Mouse (Mus musculus) gastrocnemius, adult 2 months (tissue): ENCODE results near the gene Tram1l1. TPM values are rescaled to one million over a fixed set of nuclear protein-coding genes. Genes with fewer than 3 reads are reported as not detected.
"Not testable (repeated sequence)": the region's sequence is repeated elsewhere in the genome, so short reads cannot be mapped to it uniquely, and the experiment has no call there.

Experiments
- DNase-seq: peaks from one replicate; pipeline ENCODE4 v3.0.0; 2022
- H3K27ac ChIP-seq: fragments of 200-600 bp; 2 replicates; pipeline ENCODE4 v1.8.1; 2022; ENCODE audit warnings: mild to moderate bottlenecking
- H3K4me3 ChIP-seq: fragments of 200-600 bp; 2 replicates; pipeline ENCODE4 v1.8.1; 2022; ENCODE audit warnings: mild to moderate bottlenecking, moderate library complexity
- CTCF ChIP-seq: fragments of 200-600 bp; IDR thresholded peaks from 2 replicates; pipeline ENCODE4 v1.8.1; 2022; ENCODE audit warnings: antibody characterized with exemption, mild to moderate bottlenecking, moderate library complexity
- intact Hi-C: fragments of 180-260 bp; cut with DNase I; formaldehyde crosslinking; loops from one replicate; pipeline ENCODE4 v1.15.1; 2025
- long read RNA-seq, 2 experiments: library from polyadenylated mRNA; stranded (forward); transcript quantifications; one replicate each; pipeline ENCODE4 v2.0.0; 2021
- total RNA-seq, 2 experiments: library from RNA; stranded (reverse); gene quantifications; 2 replicates each; pipeline ENCODE4 v1.2.3; 2021

Tram1l1 gene
- total RNA-seq = not detected
- long read RNA-seq, experiment 1 = 0 reads
- long read RNA-seq, experiment 2 = 0 reads

DNA sequence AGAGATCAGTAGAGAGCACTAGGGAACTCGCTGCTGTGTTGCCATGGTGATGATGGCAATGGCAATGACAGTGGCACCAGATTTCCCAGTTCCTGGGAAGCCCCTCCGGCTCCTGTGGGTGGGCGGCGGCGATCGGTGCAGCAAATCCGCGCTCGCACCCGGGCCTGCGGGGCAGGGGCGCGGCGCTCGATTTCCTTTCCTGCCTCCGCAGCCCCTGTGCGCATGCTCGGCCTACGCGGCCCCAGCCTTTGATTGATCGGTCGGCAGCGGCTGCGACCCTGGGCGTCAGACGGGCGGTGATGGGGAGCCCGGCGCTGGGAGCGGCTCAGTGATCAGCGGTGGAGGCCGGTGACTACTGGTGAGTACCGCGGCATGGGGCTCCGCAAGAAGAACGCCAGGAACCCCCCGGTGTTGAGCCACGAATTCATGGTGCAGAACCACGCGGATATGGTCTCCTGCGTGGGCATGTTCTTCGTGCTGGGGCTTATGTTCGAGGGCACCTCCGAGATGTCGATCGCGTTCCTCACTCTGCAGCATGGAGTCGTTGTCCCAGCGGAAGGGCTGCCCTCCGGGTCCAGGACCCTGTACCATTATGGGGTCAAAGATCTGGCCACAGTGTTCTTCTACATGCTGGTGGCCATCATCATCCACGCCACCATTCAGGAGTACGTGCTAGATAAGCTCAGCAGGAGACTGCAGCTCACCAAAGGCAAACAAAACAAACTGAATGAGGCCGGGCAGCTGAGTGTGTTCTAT is at the start of gene Tram1l1:
TSS of gene Tram1l1 (plus strand) at position 35 of the 756 bp plus-strand sequence.
- DNase-seq = peak; percentile 17
- TF ChIP-seq CTCF = no peak
- intact Hi-C loops = no loop called here
- Histone ChIP-seq H3K4me3 (peak within 1 kb of the TSS; percentile 73), H3K27ac (no peak within 1 kb of the TSS)

DNA sequence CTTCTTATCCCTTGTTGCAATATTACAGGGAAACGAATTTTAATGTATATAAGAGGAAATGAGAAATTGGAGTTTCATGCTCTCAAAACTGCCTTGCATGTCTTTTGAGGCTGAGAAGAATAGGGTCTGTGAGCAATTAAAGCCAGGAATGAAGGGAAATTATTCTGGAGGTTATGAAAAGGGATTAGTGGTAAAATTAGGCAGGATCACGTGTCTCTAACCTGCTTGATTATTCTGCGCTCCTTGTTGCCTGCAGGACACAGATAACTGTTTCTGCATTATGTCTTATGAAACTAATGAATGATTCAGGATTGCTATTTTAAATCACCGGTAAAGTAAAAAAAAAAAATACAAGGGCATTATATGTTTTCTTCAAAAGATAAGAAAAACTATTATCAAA is 49.4 kb upstream of the Tram1l1 start:
- H3K4me3 ChIP-seq = no peak overlapping the region
- intact Hi-C loops = no loop called here
- no peak for TF ChIP-seq CTCF
- H3K27ac ChIP-seq = no peak overlapping the region
- no peak for DNase-seq

DNA sequence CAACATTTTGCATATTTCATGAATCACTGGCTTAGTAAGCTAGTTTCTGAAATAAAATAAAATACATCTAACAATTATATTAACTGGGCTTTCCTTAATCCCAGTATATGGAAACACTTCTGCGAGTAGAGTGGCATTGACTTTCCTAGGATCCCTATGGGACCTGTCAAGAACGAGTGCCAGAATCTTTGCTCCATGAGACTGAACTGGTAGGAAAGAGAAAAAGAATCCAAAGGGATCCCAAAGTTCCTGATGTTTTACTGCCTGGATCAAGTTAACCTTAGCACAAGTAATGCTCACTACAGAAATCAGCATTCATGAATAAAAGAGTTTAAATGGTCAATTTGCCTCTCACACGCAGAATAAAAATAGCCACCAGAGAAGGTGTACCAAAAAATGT is 49.0 kb upstream of the Tram1l1 start:
- intact Hi-C loops = no loop called here
- no peak overlapping the region for H3K4me3 ChIP-seq
- DNase-seq = no peak
- TF ChIP-seq CTCF = no peak
- H3K27ac ChIP-seq = no peak overlapping the region

DNA sequence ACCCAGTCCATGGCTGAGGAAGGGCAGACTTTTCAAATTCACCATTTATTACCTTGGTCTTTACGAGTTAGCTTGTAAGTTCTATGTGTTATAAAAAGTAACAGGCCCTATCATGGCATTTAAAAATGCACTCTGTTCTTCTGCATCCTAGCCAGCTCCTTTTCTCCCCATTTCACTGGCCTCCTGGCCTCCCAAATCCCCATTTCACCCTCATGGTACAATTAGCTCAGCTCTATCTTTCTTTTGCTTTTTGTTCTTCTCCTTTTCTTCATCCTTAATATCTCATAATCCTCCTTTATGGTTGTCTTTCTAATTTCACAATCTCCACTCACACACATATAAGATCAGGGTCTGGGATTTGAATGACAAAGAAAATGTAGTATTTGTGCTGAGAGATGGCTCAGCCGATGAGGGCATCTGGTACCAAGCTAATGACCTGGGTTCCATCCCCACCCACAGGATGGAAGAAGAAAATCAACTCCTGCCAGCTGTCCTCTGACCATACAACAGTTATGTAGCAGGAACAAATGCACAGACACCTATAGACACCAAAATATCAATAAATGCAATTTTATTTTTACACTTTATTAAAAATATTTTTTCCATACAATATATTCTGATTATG is 48.1 kb upstream of the Tram1l1 start:
- DNase-seq = no peak
- TF ChIP-seq CTCF = no peak
- Histone ChIP-seq H3K4me3 (no peak overlapping the region), H3K27ac (no peak overlapping the region)
- intact Hi-C loops = no loop called here

DNA sequence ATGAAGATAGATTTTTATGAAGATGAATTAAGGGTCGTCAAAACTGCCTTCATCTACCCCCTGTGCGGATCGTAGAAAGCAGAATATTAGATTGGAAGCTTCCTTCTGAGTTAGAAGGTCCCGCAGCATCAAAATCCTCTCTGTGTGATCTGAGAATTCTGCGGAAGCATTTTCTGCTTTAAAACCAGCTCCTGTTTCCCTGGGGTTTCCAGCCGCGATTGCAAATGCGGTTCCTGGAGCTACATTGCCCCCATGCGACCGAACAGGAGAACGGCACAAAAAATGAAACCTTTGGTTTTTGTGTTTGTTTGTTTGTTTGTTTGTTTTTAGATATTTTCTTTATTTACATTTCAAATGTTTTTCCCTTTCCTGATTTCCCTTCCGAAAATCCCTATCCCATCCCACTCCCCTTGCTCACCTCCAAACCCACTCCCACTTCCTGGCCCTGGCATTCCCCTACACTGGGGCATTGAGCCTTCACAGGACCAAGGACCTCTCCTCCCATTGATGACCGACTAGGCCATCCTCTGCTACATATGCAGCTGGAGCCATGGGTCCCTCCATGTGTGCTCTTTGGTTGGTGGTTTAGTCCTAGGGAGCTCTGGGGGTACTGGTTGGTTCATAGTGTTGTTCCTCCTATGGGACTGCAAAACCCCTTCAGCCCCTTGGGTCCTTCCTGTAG is 45.6 kb upstream of the Tram1l1 start:
- 0 out of 2 replicates have a peak overlapping the region, but pooled peaks have one; percentile 29 for H3K4me3 ChIP-seq
- TF ChIP-seq CTCF = peak; percentile 70
- intact Hi-C loops = loop anchor here (2.0 kb wide), 1 partner anchor 758 kb away; no protein-coding TSS in a partner anchor
- DNase-seq = peak; percentile 21
- not testable (repeated sequence) for H3K27ac ChIP-seq

DNA sequence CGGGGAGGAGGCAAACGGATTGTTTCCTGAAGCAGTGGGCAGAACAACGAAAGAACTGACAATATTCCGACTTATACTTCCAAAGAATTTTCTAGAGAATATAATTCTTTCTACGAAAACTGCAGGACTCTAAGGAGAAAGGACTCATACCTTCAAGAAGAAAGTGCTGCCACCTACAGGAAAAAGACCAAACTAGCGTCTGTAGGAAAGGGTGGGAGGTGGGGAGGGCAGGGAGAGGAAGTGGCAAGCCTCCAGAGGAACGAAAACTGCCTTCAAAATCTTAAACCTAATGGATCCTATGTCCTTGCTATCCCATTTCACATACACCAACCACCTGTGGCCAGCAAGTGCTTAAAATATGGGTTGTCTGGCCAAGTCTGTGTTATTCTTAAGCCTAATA is 31.7 kb upstream of the Tram1l1 start:
- H3K27ac ChIP-seq, H3K4me3 ChIP-seq, DNase-seq, intact Hi-C loops: not testable (repeated sequence)

DNA sequence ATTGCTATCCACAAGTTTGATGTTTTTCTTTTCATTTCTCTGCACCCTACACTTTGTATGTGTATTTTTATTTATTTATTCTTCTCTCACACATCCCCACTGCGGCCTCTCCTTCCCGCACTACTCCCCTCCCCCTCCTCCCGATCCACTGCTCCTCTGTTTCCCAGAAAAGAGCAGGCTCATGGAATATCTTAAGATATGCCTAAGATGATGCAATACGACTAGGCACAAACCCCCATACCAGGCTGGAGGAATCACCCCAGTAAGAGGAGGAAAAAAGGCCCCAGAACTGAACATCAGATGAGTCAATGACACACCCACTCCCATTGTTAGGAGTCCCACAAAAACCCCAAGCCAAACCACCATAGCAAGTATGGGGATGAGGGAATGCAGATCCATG is 1.4 kb upstream of the Tram1l1 start:
- H3K4me3 ChIP-seq = no peak overlapping the region
- intact Hi-C loops = no loop called here
- DNase-seq = no peak
- H3K27ac ChIP-seq = no peak overlapping the region
- no peak for TF ChIP-seq CTCF

DNA sequence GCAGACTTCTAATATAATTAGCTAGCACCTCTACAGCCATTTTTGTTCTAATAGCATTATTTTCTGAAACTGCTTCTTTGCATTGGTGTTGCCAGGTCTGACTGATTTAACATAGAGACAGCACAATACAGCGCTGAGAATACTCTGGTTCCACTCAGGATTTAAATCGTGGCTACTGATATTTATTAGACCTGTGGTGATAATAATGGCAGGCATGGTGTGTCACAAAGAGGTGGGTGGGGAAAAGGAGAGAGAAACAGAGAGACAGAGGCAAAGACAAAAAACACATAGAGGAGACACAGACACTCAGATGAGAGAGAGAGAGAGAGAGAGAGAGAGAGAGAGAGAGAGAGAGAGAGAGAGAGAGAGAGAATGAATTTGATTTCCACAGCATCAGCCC is 257 bp upstream of the Tram1l1 start:
- intact Hi-C loops = no loop called here
- no peak for TF ChIP-seq CTCF
- H3K4me3 ChIP-seq = peak overlapping the region; percentile 73
- no peak overlapping the region for H3K27ac ChIP-seq
- no peak for DNase-seq

DNA sequence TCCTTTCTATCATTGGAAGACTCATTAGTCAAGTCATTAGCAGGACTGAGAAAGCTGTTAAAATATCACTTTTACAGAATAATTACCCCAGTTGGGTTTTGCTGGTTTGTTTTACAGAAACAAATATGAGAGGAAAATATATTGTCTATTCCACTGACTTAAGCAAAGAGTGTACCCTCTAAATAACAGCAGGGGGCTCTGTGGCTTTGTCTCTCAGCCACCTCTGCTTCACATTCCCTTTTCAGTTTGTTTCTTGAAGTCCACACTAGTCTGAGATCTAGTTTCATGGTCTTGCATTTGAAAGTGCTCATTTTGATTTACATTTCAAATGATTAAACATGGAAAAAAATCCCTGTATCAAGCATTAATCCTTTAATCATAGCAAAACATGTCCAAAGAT is 25.8 kb downstream of the Tram1l1 start:
- no peak for DNase-seq
- TF ChIP-seq CTCF = no peak
- Histone ChIP-seq H3K4me3 (no peak overlapping the region), H3K27ac (no peak overlapping the region)
- intact Hi-C loops = no loop called here

DNA sequence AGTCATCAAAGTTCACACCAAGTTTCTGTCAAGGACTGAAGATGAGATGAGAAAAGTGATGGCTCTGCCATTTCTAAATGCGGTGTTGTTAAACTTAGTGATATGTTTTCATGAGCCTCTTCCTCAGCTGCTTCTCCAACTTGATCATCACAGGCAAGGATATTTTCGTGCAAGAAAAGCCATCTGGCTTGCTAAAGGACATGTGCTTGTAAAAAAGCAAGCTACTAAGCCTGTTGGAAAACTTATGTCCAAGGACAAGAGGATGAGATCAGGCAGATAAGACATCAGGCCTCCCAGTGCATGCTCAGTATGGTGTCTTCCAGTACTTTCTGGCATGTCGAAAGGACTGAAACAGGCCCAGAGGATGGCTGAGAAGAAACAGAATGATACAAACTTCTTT is 36.9 kb downstream of the Tram1l1 start:
- H3K4me3 ChIP-seq = no peak overlapping the region
- no peak for DNase-seq
- intact Hi-C loops = no loop called here
- no peak for TF ChIP-seq CTCF
- H3K27ac ChIP-seq = no peak overlapping the region

DNA sequence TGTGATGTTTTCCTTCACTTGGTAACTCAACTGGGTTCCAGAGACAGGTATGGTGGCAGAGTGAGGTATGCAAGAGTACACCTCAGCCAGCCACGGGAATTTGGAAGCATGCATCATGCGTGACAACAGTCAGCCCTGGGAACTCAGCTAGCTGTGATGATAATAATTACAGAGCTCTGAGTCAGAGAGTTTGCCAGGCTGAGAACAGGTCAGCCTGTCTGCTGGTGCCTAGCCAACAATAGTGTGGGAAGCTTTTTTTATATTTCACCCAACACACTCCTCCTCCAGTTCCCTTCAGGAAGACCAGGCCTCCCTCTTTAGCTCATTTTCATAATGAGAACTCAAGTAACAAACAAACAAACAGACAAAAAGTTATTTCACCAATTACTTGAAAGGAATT is 51.4 kb downstream of the Tram1l1 start:
- H3K4me3 ChIP-seq = no peak overlapping the region
- TF ChIP-seq CTCF = no peak
- H3K27ac ChIP-seq = no peak overlapping the region
- DNase-seq = no peak
- intact Hi-C loops = no loop called here

Other genes starting within 250 kb of the Tram1l1 start
- not detected for gene 1700006A11Rik, start 105.2 kb downstream of the Tram1l1 start, total RNA-seq